Mouse (Mus musculus) macrophage (primary cell): Measurements from ENCODE around the gene Cldn19. TPM values are rescaled to one million over a fixed set of nuclear protein-coding genes. Genes with fewer than 3 reads are reported as not detected.

Experiments
- H3K27ac ChIP-seq: fragments of 350-480 bp; formaldehyde crosslinking; 2 replicates; pipeline ENCODE4 v1.9.0; 2021
- H3K36me3 ChIP-seq: fragments of 350-480 bp; formaldehyde crosslinking; 2 replicates; pipeline ENCODE4 v1.9.0; 2021; ENCODE audit errors: inconsistent target
- H3K4me3 ChIP-seq: fragments of 350-480 bp; formaldehyde crosslinking; 2 replicates; pipeline ENCODE4 v1.9.0; 2021; ENCODE audit errors: inconsistent target
- H3K79me2 ChIP-seq: fragments of 350-480 bp; formaldehyde crosslinking; 2 replicates; pipeline ENCODE4 v1.9.0; 2021; ENCODE audit errors: inconsistent target
- WGBS: methylation state at CpG from one replicate; pipeline ENCODE4 v1.1.7; 2026; ENCODE audit warnings: inconsistent platforms; ENCODE audit not compliant: missing documents; 5-methylcytosine and 5-hydroxymethylcytosine counted together
- polyA plus RNA-seq: library from polyadenylated mRNA; stranded (reverse); fragments of 250-400 nt; gene quantifications from 3 replicates; pipeline ENCODE4 v1.2.4, GENCODE M21; 2018; ENCODE audit warnings: inconsistent platforms
- total RNA-seq, 78 experiments: library from RNA; depleted of rRNA; stranded (reverse); fragments of 250-400 nt; gene quantifications; 1 replicate in 9 of 78; 2 replicates in 24 of 78; 3 replicates in 43 of 78; 4 replicates in 2 of 78; pipeline ENCODE4 v1.2.4; 2018; ENCODE audit warnings: inconsistent platforms in 56 of 78

The Cldn19 gene
- total RNA-seq (2018; cell fraction: chromatin; rRNA removed): not detected
- not detected for total RNA-seq (2018; cell fraction: cytosol; rRNA removed)
- not detected for total RNA-seq (2018; cell fraction: nucleus; rRNA removed)
- polyA plus RNA-seq: not detected in 3 replicates

- Histone ChIP-seq H3K27ac (no peak within 1 kb of the TSS), H3K4me3 (no peak within 1 kb of the TSS), H3K36me3 (no peaks in the 10 kb centered on the region), H3K79me2 (no peaks in the 10 kb centered on the region)
- 92% methylated on average over 10 of the region's 12 CpGs for WGBS
Measured at GRCm38 (mm10) chr4:119255351-119255750, at the start of gene Cldn19. Cldn19 (plus strand) TSS chr4:119255414.

- Histone ChIP-seq H3K27ac (no peak overlapping the region), H3K79me2 (no peaks in the 10 kb centered on the region), H3K36me3 (no peaks in the 10 kb centered on the region), H3K4me3 (no peak overlapping the region)
- WGBS: 75% methylated on average over 8 of the region's 8 CpGs
Measured at GRCm38 (mm10) chr4:119216667-119217066, 38.5 kb upstream of the Cldn19 start.

- no peaks in the 10 kb centered on the region for H3K36me3 ChIP-seq
- no peaks in the 10 kb centered on the region for H3K79me2 ChIP-seq
- no peak within 1 kb of the TSS for H3K4me3 ChIP-seq
- 40% methylated on average over 11 of the region's 11 CpGs for WGBS
- H3K27ac ChIP-seq: no peak within 1 kb of the TSS
Measured at GRCm38 (mm10) chr4:119218169-119218568, 37.0 kb upstream of the Cldn19 start, which contains the start of gene Tmem269. Tmem269 (minus strand) TSS chr4:119218217.

GRCm38 (mm10) chr4:119223696-119224095 lies 31.5 kb upstream of the Cldn19 start:
- Histone ChIP-seq H3K79me2 (no peaks in the 10 kb centered on the region), H3K4me3 (no peak overlapping the region), H3K36me3 (peaks cover 14% of the 10 kb centered on the region; the same call in 1 of the 2 replicates), H3K27ac (no peak overlapping the region)
- 58% methylated on average over 1 of the region's 1 CpGs for WGBS

- WGBS: 90% methylated on average over 3 of the region's 3 CpGs
- Histone ChIP-seq H3K36me3 (peaks cover 14% of the 10 kb centered on the region; the same call in 1 of the 2 replicates), H3K27ac (no peak overlapping the region), H3K79me2 (no peaks in the 10 kb centered on the region), H3K4me3 (no peak overlapping the region)
Measured at GRCm38 (mm10) chr4:119224534-119224933, 30.7 kb upstream of the Cldn19 start.

GRCm38 (mm10) chr4:119225719-119226118 lies 29.5 kb upstream of the Cldn19 start:
- Histone ChIP-seq H3K79me2 (no peaks in the 10 kb centered on the region), H3K4me3 (no peak overlapping the region), H3K36me3 (peaks cover 14% of the 10 kb centered on the region; the same call in 1 of the 2 replicates), H3K27ac (no peak overlapping the region)
- 97% methylated on average over 9 of the region's 9 CpGs for WGBS

GRCm38 (mm10) chr4:119226751-119227150 lies 28.5 kb upstream of the Cldn19 start:
- peaks cover 14% of the 10 kb centered on the region; the same call in 1 of the 2 replicates for H3K36me3 ChIP-seq
- 92% methylated on average over 11 of the region's 11 CpGs for WGBS
- no peak overlapping the region for H3K4me3 ChIP-seq
- no peak overlapping the region for H3K27ac ChIP-seq
- no peaks in the 10 kb centered on the region for H3K79me2 ChIP-seq

- H3K36me3 ChIP-seq: no peaks in the 10 kb centered on the region
- H3K79me2 ChIP-seq: no peaks in the 10 kb centered on the region
- peak within 1 kb of the TSS; percentile 80 for H3K4me3 ChIP-seq
- under 1% methylated on average over 70 of the region's 71 CpGs for WGBS
- H3K27ac ChIP-seq: peak within 1 kb of the TSS; percentile 24
Measured at GRCm38 (mm10) chr4:119232410-119233255, 22.6 kb upstream of the Cldn19 start, which contains the start of the genes AU022252 and P3h1. AU022252 (minus strand) TSS chr4:119232712. P3h1 (plus strand) TSS chr4:119232915.

GRCm38 (mm10) chr4:119233256-119233901 lies 21.8 kb upstream of the Cldn19 start:
- Histone ChIP-seq H3K79me2 (no peaks in the 10 kb centered on the region), H3K36me3 (no peaks in the 10 kb centered on the region), H3K27ac (no peak overlapping the region), H3K4me3 (peak overlapping the region; percentile 55)
- 2% methylated on average over 36 of the region's 36 CpGs for WGBS

- WGBS: 91% methylated on average over 3 of the region's 3 CpGs
- Histone ChIP-seq H3K36me3 (no peaks in the 10 kb centered on the region), H3K27ac (no peak overlapping the region), H3K4me3 (no peak overlapping the region), H3K79me2 (no peaks in the 10 kb centered on the region)
Measured at GRCm38 (mm10) chr4:119234348-119234747, 20.9 kb upstream of the Cldn19 start.

GRCm38 (mm10) chr4:119238661-119239060 lies 16.6 kb upstream of the Cldn19 start:
- H3K4me3 ChIP-seq: no peak overlapping the region
- 57% methylated on average over 3 of the region's 3 CpGs for WGBS
- H3K27ac ChIP-seq: no peak overlapping the region
- no peaks in the 10 kb centered on the region for H3K79me2 ChIP-seq
- 0 out of 2 replicates have a peak, but pooled peaks cover 6% of the 10 kb centered on the region for H3K36me3 ChIP-seq

- 0 out of 2 replicates have a peak overlapping the region, but pooled peaks have one; percentile 8 for H3K27ac ChIP-seq
- H3K4me3 ChIP-seq: no peak overlapping the region; the same call in 1 of the 2 replicates
- H3K36me3 ChIP-seq: 0 out of 2 replicates have a peak, but pooled peaks cover 6% of the 10 kb centered on the region
- 5% methylated on average over 12 of the region's 12 CpGs for WGBS
- H3K79me2 ChIP-seq: no peaks in the 10 kb centered on the region
Measured at GRCm38 (mm10) chr4:119239181-119239682, 16.0 kb upstream of the Cldn19 start.

- Histone ChIP-seq H3K36me3 (0 out of 2 replicates have a peak, but pooled peaks cover 6% of the 10 kb centered on the region), H3K4me3 (no peak overlapping the region), H3K79me2 (no peaks in the 10 kb centered on the region), H3K27ac (no peak overlapping the region)
- 89% methylated on average over 14 of the region's 14 CpGs for WGBS
Measured at GRCm38 (mm10) chr4:119241664-119242063, 13.6 kb upstream of the Cldn19 start.

GRCm38 (mm10) chr4:119242571-119242970 lies 12.6 kb upstream of the Cldn19 start:
- H3K79me2 ChIP-seq: no peaks in the 10 kb centered on the region
- 0 out of 2 replicates have a peak, but pooled peaks cover 6% of the 10 kb centered on the region for H3K36me3 ChIP-seq
- H3K4me3 ChIP-seq: no peak overlapping the region
- no peak overlapping the region for H3K27ac ChIP-seq
- WGBS: 96% methylated on average over 12 of the region's 12 CpGs
